Mouse (Mus musculus): Measurements from ENCODE around the gene Pms2. TPM values are rescaled to one million over a fixed set of nuclear protein-coding genes. Genes with fewer than 3 reads are reported as not detected.

The Pms2 gene
- polyA plus RNA-seq (2012; rRNA removed): 3.6 and 4.0 TPM in 2 replicates

GRCm38 (mm10) chr5:143909417-143910400 lies at the start of gene Pms2, which contains the start of gene Aimp2:
Gene Pms2 (plus strand): TSS chr5:143909964.
Gene Aimp2 (minus strand): TSS chr5:143909847.
- peak; percentile 92 for DNase-seq (ENCODE audit: low read depth)

GRCm38 (mm10) chr5:143871547-143872169 lies 38.1 kb upstream of the Pms2 start:
- no peak for DNase-seq (ENCODE audit: low read depth)

- no peak for DNase-seq (ENCODE audit: low read depth)
Measured at GRCm38 (mm10) chr5:143874571-143874970, 35.2 kb upstream of the Pms2 start.

- DNase-seq (ENCODE audit: low read depth): no peak
Measured at GRCm38 (mm10) chr5:143885274-143885673, 24.5 kb upstream of the Pms2 start.

GRCm38 (mm10) chr5:143890741-143891140 lies 19.0 kb upstream of the Pms2 start:
- DNase-seq (ENCODE audit: low read depth): no peak

- DNase-seq (ENCODE audit: low read depth): no peak
Measured at GRCm38 (mm10) chr5:143892255-143892886, 17.4 kb upstream of the Pms2 start.

- DNase-seq (ENCODE audit: low read depth): no peak
Measured at GRCm38 (mm10) chr5:143893396-143893795, 16.4 kb upstream of the Pms2 start.

GRCm38 (mm10) chr5:143897635-143898330 lies 12.0 kb upstream of the Pms2 start, which contains the start of gene Ankrd61:
Gene Ankrd61 (minus strand): TSS chr5:143897685.
- no peak for DNase-seq (ENCODE audit: low read depth)

GRCm38 (mm10) chr5:143902111-143902510 lies 7.7 kb upstream of the Pms2 start:
- no peak for DNase-seq (ENCODE audit: low read depth)

- no peak for DNase-seq (ENCODE audit: low read depth)
Measured at GRCm38 (mm10) chr5:143903813-143904212, 6.0 kb upstream of the Pms2 start.

- DNase-seq (ENCODE audit: low read depth): no peak
Measured at GRCm38 (mm10) chr5:143906429-143906828, 3.3 kb upstream of the Pms2 start.

GRCm38 (mm10) chr5:143908926-143909325 lies 838 bp upstream of the Pms2 start:
- DNase-seq (ENCODE audit: low read depth): no peak

GRCm38 (mm10) chr5:143916221-143916620 lies 6.5 kb downstream of the Pms2 start:
- no peak for DNase-seq (ENCODE audit: low read depth)

GRCm38 (mm10) chr5:143917418-143917817 lies 7.7 kb downstream of the Pms2 start:
- DNase-seq (ENCODE audit: low read depth): no peak

- no peak for DNase-seq (ENCODE audit: low read depth)
Measured at GRCm38 (mm10) chr5:143918120-143918519, 8.4 kb downstream of the Pms2 start.

GRCm38 (mm10) chr5:143924781-143925452 lies 15.2 kb downstream of the Pms2 start:
- no peak for DNase-seq (ENCODE audit: low read depth)

- no peak for DNase-seq (ENCODE audit: low read depth)
Measured at GRCm38 (mm10) chr5:143927875-143928274, 18.1 kb downstream of the Pms2 start, which contains the start of gene Gm42421. Gene Gm42421 (plus strand): TSS chr5:143928175.

- DNase-seq (ENCODE audit: low read depth): no peak
Measured at GRCm38 (mm10) chr5:143929291-143929690, 19.5 kb downstream of the Pms2 start.

- no peak for DNase-seq (ENCODE audit: low read depth)
Measured at GRCm38 (mm10) chr5:143930656-143931055, 20.9 kb downstream of the Pms2 start.

- no peak for DNase-seq (ENCODE audit: low read depth)
Measured at GRCm38 (mm10) chr5:143931863-143932580, 22.3 kb downstream of the Pms2 start.

All from gonadal fat pad, adult 2 months (tissue).